Mouse (Mus musculus) lung, postnatal 14 days (tissue): ENCODE data around the gene Gm17428.

Experiments
- DNase-seq: peaks from one replicate; pipeline ENCODE4 v3.0.0; 2021

The Gm17428 gene

GRCm38 (mm10) chr14:55014991-55015766 lies 38.4 kb downstream of the Gm17428 start, which contains the start of gene Ngdn:
Gene Ngdn (plus strand): TSS chr14:55015454.
- DNase-seq: peak; percentile 99

DNA sequence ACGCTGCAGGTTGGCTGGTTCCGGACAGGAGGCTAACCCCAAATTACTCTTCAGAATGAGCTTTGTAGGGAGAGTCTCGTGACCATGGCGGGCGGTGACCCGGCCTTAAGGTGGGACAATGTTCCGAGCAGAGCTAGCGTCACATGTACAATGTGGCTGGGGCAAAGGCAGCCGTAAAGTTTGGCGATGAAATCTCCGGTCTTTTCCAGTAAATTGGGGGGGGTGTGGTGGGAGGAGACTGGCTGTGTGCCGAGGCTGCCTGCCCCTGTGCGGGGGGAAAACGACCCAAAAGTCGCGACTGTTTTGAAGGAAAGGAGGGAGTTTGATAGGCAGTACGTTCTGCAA lies 39.0 kb downstream of the Gm17428 start:
- DNase-seq: no peak

DNA sequence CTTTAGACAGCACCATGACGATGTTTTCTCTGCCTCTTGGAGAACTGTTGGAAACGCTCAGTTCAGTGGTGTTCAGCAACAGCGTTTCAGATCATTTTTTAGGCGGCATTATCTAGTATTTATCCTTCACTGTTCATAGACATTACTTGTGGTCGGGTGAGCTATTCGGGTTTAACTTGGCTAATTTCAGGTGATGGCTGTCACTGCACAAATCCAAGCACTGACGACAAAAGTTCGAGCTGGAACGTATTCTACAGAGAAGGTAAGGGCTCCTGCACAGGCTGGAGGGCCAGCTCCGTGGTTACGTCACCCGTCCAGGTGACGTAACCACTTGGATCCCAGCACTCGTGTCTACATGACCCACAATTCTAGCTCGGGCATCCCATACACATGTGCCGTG lies 40.1 kb downstream of the Gm17428 start:
- no peak for DNase-seq

DNA sequence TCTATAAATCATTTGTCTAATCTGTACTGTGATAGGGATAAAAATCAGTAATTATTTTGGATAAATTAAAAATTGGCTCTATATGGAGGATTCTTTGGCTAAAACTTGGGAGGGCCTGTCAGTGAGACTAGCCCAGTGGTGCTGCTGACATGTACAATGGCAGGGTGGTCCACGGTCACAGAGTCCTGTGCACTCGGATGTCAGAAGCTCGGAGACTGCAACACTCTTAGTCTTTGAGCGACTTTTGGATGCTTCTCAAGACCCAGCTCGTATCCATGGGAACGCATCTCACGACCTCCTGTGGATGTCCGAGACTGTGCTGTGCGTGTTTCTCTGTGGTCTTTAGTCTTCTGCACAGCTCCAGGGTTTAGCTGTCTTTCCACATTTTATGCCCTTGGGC lies 43.7 kb downstream of the Gm17428 start:
- DNase-seq: no peak

DNA sequence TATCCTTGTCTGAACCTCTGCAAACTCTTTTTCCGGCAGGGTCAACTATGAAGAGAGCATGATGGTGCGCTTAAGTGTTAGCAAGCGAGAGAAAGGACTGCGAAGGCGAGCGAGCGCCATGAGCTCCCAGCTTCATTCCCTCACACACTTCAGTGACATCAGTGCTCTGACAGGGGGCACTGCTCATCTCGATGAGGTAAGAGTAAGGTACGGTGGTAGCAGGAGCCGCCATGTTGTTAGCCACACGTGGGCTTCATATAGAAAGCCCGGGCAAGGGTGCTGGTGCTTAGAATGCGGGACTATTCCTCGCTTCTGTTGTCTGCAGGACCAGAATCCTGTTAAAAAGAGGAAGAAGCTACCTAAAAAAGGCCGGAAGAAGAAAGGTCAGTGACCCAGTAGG lies 46.3 kb downstream of the Gm17428 start:
- DNase-seq: no peak

- DNase-seq: peak; percentile 64
These were observed 47.5 kb downstream of the Gm17428 start for GRCm38 (mm10) chr14:55024236-55024635.

DNA sequence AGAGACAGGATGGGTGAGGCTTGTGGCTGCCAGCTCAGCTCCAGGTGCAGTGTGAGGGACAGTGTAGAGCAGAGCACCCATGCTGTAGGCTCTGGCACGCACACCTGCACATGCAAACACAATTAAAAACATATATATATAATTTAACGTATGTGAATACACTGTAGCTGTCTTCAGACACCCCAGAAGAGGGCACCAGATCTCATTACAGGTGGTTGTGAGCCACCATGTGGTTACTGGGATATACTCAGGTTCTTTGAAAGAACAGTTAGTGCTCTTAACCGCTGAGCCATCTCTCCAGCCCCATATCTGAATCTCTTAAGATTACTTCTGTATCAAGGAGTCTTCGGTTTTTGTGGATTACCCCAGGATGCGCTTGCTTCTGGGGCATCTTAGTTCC lies 48.8 kb downstream of the Gm17428 start:
- no peak for DNase-seq
